Mouse (Mus musculus): ENCODE data around the gene Chst11. TPM values are rescaled to one million over a fixed set of nuclear protein-coding genes. Genes with fewer than 3 reads are reported as not detected.

Gene Chst11
- polyA plus RNA-seq, 1 experiment from 2014 or later, result 2.0 TPM

DNA sequence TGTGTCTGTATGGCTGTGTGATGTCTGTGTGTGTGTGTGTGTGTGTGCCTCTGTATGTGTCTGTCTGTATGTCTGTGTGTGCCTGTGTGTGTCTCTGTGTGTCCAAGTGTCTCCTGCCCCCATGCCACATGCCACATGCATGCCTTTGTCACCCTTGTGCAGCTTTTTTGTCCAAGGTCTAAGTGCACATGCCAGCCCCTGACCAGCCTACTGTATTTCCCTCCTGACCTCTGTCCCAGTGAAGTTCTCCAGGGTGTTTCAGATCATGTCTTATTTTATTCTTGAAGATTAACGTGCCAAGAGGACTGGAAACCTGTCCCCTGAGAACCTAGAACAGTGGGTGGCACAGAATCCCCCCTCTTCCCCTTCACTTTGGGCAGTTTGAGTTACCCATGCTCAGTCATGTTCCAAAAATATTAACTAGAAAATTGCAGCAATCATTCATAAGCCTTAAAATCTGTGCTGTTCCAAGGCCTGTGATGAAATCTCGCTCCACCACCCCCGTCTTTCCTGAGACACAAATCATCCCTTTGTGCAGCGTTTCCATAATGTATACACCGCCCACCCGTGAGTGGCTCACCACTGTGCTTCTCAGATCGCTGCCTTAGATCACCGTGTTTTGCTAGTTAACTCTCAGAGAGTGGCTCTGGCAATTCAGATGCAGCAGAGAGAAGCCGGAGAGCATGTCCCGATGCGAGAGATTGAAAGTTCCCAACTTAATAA is 180.4 kb downstream of the Chst11 start:
- no peak overlapping the region for H3K4me2 ChIP-seq
- no peak overlapping the region for H3K9ac ChIP-seq
- no peak overlapping the region for H3K4me3 ChIP-seq
- peaks cover 58% of the 10 kb centered on the region for H3K4me1 ChIP-seq (replicated peaks)
- H3K36me3 ChIP-seq, result no peaks in the 10 kb centered on the region
- no peak overlapping the region for H3K27ac ChIP-seq
- ATAC-seq (replicated peaks; ENCODE audit: insufficient number of reproducible peaks, insufficient read depth, low FRiP score, low read depth), result no peak
- 80% methylated on average over 11 of the region's 11 CpGs for WGBS
- no peaks in the 10 kb centered on the region for H3K27me3 ChIP-seq
- no peaks in the 10 kb centered on the region for H3K9me3 ChIP-seq (replicated peaks)

DNA sequence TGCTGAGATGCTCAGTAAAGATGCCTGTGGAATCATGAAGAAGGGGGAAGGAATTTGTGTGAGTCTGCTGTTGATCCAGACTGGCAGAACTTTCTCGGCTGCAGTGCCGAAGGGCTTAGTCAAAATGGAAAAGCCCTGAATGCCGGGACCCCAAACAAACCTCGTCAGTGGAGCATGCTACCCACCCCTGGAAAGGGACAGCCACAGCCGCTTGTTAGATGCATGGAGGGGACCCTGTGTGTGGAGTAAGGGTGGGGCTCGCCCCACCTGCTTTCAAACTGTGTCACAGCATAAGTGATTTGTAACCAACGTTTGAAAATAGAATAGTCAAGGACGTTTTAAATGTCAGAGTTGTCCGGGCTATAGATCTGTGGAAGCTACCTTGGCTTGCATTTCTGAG is 181.0 kb downstream of the Chst11 start:
- Histone ChIP-seq H3K27ac (no peak overlapping the region), H3K36me3 (no peaks in the 10 kb centered on the region), H3K4me2 (no peak overlapping the region), H3K4me3 (no peak overlapping the region), H3K9me3 (replicated peaks) (no peaks in the 10 kb centered on the region), H3K27me3 (no peaks in the 10 kb centered on the region), H3K4me1 (replicated peaks) (peaks cover 64% of the 10 kb centered on the region), H3K9ac (no peak overlapping the region)
- WGBS, result 72% methylated on average over 9 of the region's 9 CpGs
- no peak for ATAC-seq (replicated peaks; ENCODE audit: insufficient number of reproducible peaks, insufficient read depth, low FRiP score, low read depth)

DNA sequence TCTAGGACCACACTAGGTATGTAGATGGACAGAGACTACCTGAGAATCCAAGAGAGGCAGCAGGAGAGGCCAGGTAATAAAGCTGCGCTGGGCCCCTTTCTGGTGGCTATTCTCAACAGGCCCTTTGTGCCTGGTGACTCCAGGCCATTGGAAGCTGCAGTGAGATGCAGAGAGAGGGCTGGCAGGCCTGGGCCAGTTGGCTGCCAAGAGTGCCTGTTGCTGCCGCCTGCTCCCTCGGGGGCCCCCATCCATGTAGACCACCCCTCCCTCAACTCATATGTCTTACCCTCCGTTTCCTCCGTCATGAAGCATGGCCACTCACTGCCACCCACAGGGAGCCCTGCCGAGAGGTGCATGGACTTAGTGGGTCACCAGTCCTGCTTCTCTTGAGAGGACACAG is 182.2 kb downstream of the Chst11 start:
- Histone ChIP-seq H3K4me1 (replicated peaks) (peaks cover 54% of the 10 kb centered on the region), H3K36me3 (no peaks in the 10 kb centered on the region), H3K27ac (no peak overlapping the region), H3K9me3 (replicated peaks) (no peaks in the 10 kb centered on the region), H3K27me3 (no peaks in the 10 kb centered on the region), H3K4me2 (no peak overlapping the region), H3K9ac (no peak overlapping the region), H3K4me3 (no peak overlapping the region)
- ATAC-seq (replicated peaks; ENCODE audit: insufficient number of reproducible peaks, insufficient read depth, low FRiP score, low read depth), result no peak
- WGBS, result 76% methylated on average over 6 of the region's 6 CpGs

DNA sequence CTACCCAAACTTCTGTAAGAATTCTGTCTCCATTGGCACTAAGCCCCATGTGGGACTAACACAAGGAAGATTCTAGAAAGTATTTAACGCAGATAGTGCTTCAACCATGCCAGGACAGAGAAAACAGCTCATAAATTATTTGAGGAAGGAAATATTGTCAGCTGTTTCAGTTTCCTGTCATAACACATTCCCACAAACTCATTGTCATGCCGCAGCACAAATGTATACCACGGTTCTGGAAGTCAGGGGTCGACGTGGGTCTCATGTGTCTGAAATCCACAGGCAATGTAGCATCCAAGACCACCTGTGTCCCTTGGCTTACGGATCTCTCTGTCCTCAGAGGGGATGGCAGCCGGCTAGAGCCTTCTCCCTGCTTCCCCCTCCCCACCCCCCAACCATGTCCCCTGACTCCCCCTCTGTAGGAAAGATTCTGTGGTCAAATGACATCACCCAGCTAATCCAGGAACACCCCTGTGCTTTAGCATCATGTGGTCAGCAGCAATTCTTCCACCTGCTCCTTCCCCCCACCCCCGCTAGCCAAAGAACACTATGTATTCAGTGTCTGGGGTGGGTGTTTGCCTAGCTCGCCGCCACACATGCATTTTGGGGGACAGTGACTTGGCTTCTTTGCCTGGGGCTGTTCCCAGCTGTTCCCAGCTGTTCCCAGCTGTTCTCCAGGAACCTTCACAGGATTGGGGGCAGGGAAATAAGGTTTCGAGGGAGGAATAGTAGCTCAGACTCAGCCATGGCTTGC is 183.2 kb downstream of the Chst11 start:
- Histone ChIP-seq H3K4me3 (no peak overlapping the region), H3K9ac (no peak overlapping the region), H3K27ac (no peak overlapping the region), H3K4me1 (replicated peaks) (peaks cover 44% of the 10 kb centered on the region), H3K27me3 (no peaks in the 10 kb centered on the region), H3K36me3 (no peaks in the 10 kb centered on the region), H3K9me3 (replicated peaks) (no peaks in the 10 kb centered on the region), H3K4me2 (no peak overlapping the region)
- WGBS, result 66% methylated on average over 11 of the region's 11 CpGs
- no peak for ATAC-seq (replicated peaks; ENCODE audit: insufficient number of reproducible peaks, insufficient read depth, low FRiP score, low read depth)

DNA sequence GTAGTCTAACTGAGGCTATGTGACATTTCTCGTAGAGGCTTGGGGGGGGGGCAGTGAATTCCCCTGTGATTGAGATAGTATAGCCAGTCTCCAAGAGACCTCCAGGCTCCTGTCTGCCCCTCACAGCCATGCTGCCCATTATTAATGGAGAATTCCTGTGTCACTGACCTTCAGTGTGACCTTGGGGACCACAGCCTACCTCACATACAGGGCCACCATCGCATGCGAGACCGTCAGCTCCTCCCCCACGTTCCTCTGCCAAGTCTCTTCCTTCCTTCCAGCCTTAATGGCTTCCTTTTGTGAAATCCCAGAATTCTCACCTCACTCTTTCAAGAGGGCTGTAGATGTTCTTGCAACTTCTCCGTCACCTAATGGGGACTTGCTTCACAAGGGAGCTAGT is 184.3 kb downstream of the Chst11 start:
- Histone ChIP-seq H3K36me3 (no peaks in the 10 kb centered on the region), H3K27me3 (no peaks in the 10 kb centered on the region), H3K9me3 (replicated peaks) (no peaks in the 10 kb centered on the region), H3K4me1 (replicated peaks) (peaks cover 37% of the 10 kb centered on the region), H3K9ac (no peak overlapping the region), H3K27ac (no peak overlapping the region), H3K4me2 (no peak overlapping the region), H3K4me3 (no peak overlapping the region)
- 70% methylated on average over 6 of the region's 6 CpGs for WGBS
- ATAC-seq (replicated peaks; ENCODE audit: insufficient number of reproducible peaks, insufficient read depth, low FRiP score, low read depth), result no peak

DNA sequence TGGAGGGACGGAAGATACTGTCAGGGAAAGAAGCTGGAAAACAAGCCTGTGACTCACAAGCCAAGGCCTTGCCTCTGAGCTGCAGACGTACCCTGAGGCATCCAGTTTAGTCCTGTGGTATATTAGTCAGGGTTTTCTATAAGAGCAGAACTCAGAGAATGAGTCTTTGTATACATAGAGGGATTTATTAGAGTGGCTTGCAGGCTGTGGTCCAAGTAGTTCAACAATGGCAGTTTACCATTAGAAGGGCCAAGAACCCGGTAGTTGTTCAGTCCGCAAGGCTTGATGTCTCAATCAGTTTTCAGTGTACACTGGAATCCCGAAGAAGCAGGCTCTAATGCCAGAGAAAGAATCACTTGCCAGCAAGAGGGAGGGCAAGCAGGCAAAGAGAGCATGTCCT is 192.9 kb downstream of the Chst11 start:
- no peak overlapping the region for H3K9ac ChIP-seq
- H3K4me2 ChIP-seq, result no peak overlapping the region
- no peaks in the 10 kb centered on the region for H3K36me3 ChIP-seq
- WGBS, result 76% methylated on average over 5 of the region's 5 CpGs
- H3K4me3 ChIP-seq, result no peak overlapping the region
- no peak for ATAC-seq (replicated peaks; ENCODE audit: insufficient number of reproducible peaks, insufficient read depth, low FRiP score, low read depth)
- no peak overlapping the region for H3K27ac ChIP-seq
- no peaks in the 10 kb centered on the region for H3K27me3 ChIP-seq
- H3K9me3 ChIP-seq (replicated peaks), result no peaks in the 10 kb centered on the region
- peaks cover 14% of the 10 kb centered on the region for H3K4me1 ChIP-seq (replicated peaks)

DNA sequence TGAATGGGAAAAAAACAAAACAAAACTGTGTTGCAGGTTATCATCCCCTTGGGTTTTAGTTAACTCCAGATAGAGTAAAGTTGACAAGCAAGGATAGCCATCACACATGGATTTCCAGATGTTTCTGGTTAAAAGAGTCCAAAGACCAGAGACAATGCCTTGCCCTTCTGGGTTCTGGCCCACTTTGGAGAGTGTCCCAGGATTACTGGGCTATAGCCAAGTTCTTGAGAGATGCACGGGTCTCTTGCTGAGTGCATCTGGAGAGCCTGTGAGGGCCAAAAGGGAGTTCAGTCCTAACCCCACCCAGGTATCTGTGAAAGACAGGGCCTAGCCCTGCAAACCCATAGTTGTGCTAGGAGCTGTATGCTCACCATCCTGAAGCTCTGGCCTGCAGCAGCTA is 193.4 kb downstream of the Chst11 start:
- ATAC-seq (replicated peaks; ENCODE audit: insufficient number of reproducible peaks, insufficient read depth, low FRiP score, low read depth), result no peak
- no peaks in the 10 kb centered on the region for H3K36me3 ChIP-seq
- no peaks in the 10 kb centered on the region for H3K27me3 ChIP-seq
- H3K4me2 ChIP-seq, result no peak overlapping the region
- no peak overlapping the region for H3K9ac ChIP-seq
- no peak overlapping the region for H3K4me3 ChIP-seq
- H3K27ac ChIP-seq, result no peak overlapping the region
- 46% methylated on average over 1 of the region's 1 CpGs for WGBS
- H3K9me3 ChIP-seq (replicated peaks), result no peaks in the 10 kb centered on the region
- peaks cover 17% of the 10 kb centered on the region for H3K4me1 ChIP-seq (replicated peaks)

DNA sequence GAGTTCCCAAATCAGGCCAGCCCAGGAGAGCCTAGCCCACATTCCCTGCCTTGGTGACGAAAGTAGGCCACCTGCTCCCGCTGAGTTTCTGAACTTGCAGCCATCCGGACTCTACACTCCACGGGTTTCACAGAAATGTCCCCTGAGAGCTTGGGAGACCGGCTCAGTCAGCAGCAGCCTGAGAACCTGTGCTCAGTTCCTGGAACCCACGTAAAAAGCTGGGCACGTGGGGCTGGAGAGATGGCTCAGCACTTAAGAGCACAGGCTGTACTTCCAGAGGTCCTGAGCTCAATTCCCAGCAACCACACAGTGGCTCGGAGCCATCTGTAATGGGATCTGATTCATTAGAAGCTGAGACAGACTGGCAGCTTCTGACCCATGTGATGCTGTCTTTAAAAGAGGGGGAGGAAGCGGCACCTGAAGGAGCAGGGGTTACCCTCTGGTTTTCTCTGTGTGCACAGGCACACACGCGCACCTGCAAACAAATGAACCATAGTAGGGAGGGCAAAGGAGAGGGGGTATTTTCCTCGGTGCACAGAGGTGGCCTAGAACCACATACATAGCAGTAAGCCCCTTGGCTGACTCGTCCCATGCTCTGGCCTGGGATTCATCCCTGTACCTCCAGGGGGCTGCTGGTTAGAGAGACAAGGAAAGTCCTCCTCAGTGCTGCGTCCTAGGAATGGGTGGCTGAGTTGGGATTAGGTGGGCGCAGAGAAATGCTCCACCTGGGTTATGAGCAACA is 196.7 kb downstream of the Chst11 start:
- H3K4me1 ChIP-seq (replicated peaks), result peaks cover 33% of the 10 kb centered on the region
- no peak overlapping the region for H3K9ac ChIP-seq
- H3K27me3 ChIP-seq, result no peaks in the 10 kb centered on the region
- ATAC-seq (replicated peaks; ENCODE audit: insufficient number of reproducible peaks, insufficient read depth, low FRiP score, low read depth), result no peak
- H3K27ac ChIP-seq, result no peak overlapping the region
- H3K9me3 ChIP-seq (replicated peaks), result no peaks in the 10 kb centered on the region
- H3K4me3 ChIP-seq, result no peak overlapping the region
- 74% methylated on average over 15 of the region's 15 CpGs for WGBS
- no peaks in the 10 kb centered on the region for H3K36me3 ChIP-seq
- H3K4me2 ChIP-seq, result no peak overlapping the region

DNA sequence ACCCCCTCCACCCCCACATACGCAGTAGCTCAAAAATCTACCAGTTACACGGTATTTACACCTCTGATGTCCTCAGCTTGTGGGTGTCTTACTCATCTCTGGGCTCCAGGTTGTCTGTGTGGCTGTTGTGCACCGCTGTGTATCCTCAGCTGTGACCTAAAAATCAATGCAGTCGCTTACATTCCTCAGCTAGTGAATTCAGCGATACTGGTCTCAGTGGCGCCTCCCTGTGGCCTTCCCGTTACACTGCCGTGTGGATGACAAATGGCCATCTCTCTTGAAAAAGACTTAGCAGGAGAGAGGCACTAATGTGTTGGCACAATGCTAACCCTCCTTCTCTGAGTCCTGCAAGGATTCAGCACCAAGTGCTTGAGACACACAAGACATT is 197.3 kb downstream of the Chst11 start:
- no peak overlapping the region for H3K27ac ChIP-seq
- H3K4me2 ChIP-seq, result no peak overlapping the region
- no peak for ATAC-seq (replicated peaks; ENCODE audit: insufficient number of reproducible peaks, insufficient read depth, low FRiP score, low read depth)
- no peaks in the 10 kb centered on the region for H3K36me3 ChIP-seq
- no peak overlapping the region for H3K9ac ChIP-seq
- H3K4me3 ChIP-seq, result no peak overlapping the region
- no peaks in the 10 kb centered on the region for H3K27me3 ChIP-seq
- 39% methylated on average over 8 of the region's 8 CpGs for WGBS
- no peaks in the 10 kb centered on the region for H3K9me3 ChIP-seq (replicated peaks)
- H3K4me1 ChIP-seq (replicated peaks), result peaks cover 36% of the 10 kb centered on the region

DNA sequence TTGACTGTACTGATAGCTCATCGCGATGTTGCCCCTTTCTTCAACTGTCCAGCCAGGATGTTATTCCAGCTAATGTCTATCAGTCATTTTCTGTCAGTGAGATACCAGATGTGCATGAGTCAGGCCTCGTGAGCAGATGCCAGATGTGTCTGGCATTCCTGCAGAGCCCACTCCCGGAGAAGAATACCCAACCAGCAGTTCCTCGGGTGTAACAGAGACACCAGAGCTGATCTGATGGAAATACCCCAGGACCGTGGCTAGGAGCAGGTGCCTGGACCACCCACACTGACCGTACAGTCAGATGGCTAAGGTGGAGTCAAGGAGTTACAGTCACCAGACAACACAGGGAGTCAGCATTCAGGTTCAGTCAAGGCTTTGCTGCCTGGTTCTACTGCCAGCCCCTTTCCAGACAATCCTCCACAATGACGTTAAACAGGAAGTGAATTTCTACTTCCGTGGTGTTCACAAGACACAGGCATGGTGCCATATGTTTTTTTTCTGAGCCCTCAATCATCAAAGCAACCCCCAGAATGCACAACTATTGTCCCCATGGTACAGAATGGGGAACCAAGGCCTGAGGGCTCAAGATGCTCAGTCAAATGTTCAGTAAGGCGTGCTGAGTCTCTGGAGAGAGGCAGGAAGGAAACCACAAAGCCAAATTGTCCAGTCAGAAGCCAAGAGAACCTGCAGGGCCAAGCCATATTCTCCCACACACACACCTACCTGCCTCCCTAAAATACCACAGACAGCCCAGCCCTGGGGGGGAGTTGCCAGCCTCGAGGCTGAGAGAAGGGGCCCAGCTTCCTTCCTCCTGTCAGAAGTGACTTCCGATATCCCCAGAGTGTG is 198.6 kb downstream of the Chst11 start:
- no peaks in the 10 kb centered on the region for H3K9me3 ChIP-seq (replicated peaks)
- H3K36me3 ChIP-seq, result no peaks in the 10 kb centered on the region
- H3K4me1 ChIP-seq (replicated peaks), result peaks cover 41% of the 10 kb centered on the region
- ATAC-seq (replicated peaks; ENCODE audit: insufficient number of reproducible peaks, insufficient read depth, low FRiP score, low read depth), result no peak
- H3K4me3 ChIP-seq, result no peak overlapping the region
- no peak overlapping the region for H3K9ac ChIP-seq
- H3K27ac ChIP-seq, result no peak overlapping the region; the same call in 1 of the 2 replicates
- H3K27me3 ChIP-seq, result no peaks in the 10 kb centered on the region
- WGBS, result 45% methylated on average over 12 of the region's 12 CpGs
- no peak overlapping the region for H3K4me2 ChIP-seq
